Comparison of ENCODE assay signal across 28 mouse cellular contexts in the genomic region with DNA sequence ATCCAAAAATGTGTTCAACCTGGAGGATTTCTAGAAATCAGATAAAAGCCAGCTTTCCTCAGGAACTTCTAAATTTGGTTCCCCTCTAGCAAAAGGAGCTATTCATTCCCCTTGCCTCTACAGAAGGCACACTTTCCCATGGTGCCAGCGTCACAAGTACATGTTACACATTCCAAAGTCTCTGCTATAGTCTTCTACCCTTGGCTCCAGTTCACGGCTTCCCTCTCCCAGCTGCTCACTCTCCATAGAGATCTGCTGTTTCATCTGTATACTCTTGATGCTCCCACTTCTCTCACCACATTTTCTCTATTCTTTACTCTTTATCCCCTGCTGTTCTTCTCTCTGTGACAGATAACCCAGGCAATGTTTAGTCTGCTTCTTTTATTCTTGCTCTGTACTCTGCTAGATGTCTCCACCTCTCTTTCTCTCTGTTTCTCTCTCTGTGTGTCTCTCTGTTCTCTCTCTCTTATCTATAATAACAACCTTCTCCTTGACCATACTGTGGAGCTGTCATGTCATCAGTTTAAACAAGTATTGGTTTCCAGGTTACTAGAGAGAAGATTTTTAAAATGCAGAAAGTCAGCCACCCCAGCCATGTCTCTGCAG. TPM values are rescaled to one million over a fixed set of nuclear protein-coding genes. Genes with fewer than 3 reads are reported as not detected.
DNase-seq lines count a peak whose midpoint lies in the region; ATAC-seq and TF ChIP-seq lines count a peak whose summit lies in the region.
"Had no signal": no experiment of that assay in that cellular context is flagged by ENCODE, and none has a peak within 500 bp of the region (broad histone marks: within the 10 kb centered on the region; RNA-seq: fewer than 3 reads in every experiment).

No protein-coding gene starts in this region.

- H3K4me3 ChIP-seq in forebrain, postnatal 0 days (ENCODE audit: low read depth, low read length): no peak overlapping the region
- no peak overlapping the region for H3K4me3 ChIP-seq in forebrain, embryonic 10.5 days
- H3K4me3 ChIP-seq: forebrain, embryonic 15.5 days; heart, embryonic 12.5 days; limb, embryonic 10.5 days; limb, embryonic 15.5 days; lung, embryonic 15.5 days; midbrain, embryonic 12.5 days had no signal

- no peaks in the 10 kb centered on the region for H3K9me3 ChIP-seq in forebrain, postnatal 0 days (ENCODE audit: low read length)
- no peaks in the 10 kb centered on the region for H3K9me3 ChIP-seq in forebrain, embryonic 10.5 days
- H3K9me3 ChIP-seq: forebrain, embryonic 15.5 days; heart, embryonic 12.5 days; limb, embryonic 10.5 days; limb, embryonic 15.5 days; lung, embryonic 15.5 days; midbrain, embryonic 12.5 days had no signal

- peak; percentile 48; the same call in 1 of the 2 replicates for ATAC-seq in forebrain, postnatal 0 days
- ATAC-seq in erythroblast, adult 5-6 weeks (replicated peaks; ENCODE audit: low FRiP score, poor library complexity, severe bottlenecking): no peak
- ATAC-seq: forebrain, embryonic 15.5 days; intestine, postnatal 0 days; Patski had no signal

- WGBS in forebrain, postnatal 0 days: 38% methylated on average over 2 of the region's 2 CpGs
- WGBS in forebrain, embryonic 10.5 days: 68% methylated on average over 2 of the region's 2 CpGs

- no peak overlapping the region for H3K27ac ChIP-seq in forebrain, postnatal 0 days (ENCODE audit: low read depth, low read length)
- H3K27ac ChIP-seq in forebrain, embryonic 10.5 days: no peak overlapping the region
- H3K27ac ChIP-seq: forebrain, embryonic 15.5 days; hindbrain, embryonic 14.5 days; limb, embryonic 10.5 days; limb, embryonic 15.5 days; lung, embryonic 15.5 days; midbrain, embryonic 12.5 days had no signal

- TF ChIP-seq CTCF in forebrain, postnatal 0 days (IDR thresholded peaks at IDR 0.05; ENCODE audit: low read depth): no peak

- no peaks in the 10 kb centered on the region for H3K36me3 ChIP-seq in forebrain, postnatal 0 days (ENCODE audit: insufficient read depth)
- H3K36me3 ChIP-seq in forebrain, embryonic 10.5 days (replicated peaks): no peaks in the 10 kb centered on the region
- H3K36me3 ChIP-seq: forebrain, embryonic 15.5 days; heart, embryonic 12.5 days; limb, embryonic 10.5 days; limb, embryonic 15.5 days; lung, embryonic 15.5 days; midbrain, embryonic 12.5 days had no signal

- no peak overlapping the region for H3K4me2 ChIP-seq in forebrain, postnatal 0 days (ENCODE audit: low read depth)
- H3K4me2 ChIP-seq: forebrain, embryonic 15.5 days; heart, embryonic 12.5 days; hindbrain, embryonic 14.5 days; limb, embryonic 15.5 days; lung, embryonic 15.5 days; midbrain, embryonic 12.5 days had no signal

- peak; percentile 21 for DNase-seq in forebrain, postnatal 0 days
- no peak for DNase-seq in forebrain, embryonic 10.5 days (ENCODE audit: extremely low spot score, low spot score)
- DNase-seq in layer of hippocampus, adult 9-11 months: peak; percentile 62
- no peak for DNase-seq in layer of hippocampus, postnatal 25 days (ENCODE audit: extremely low spot score in 1 of 2, low spot score in 1 of 2)
- peak; percentile 18 for DNase-seq in right cerebral cortex, postnatal 25 days
- DNase-seq in right cerebral cortex, adult 18-20 months: no peak
- DNase-seq in heart, postnatal 4 days: no peak
- DNase-seq: adrenal gland, postnatal 10 days; cerebellum, adult 11 months; cerebellum, adult 9-10 months; cerebellum, postnatal 36 days; gastrocnemius, postnatal 14 days; heart, adult 11 months; kidney, adult 9 months; kidney, postnatal 10 days; retina, postnatal 1 day; thymus, postnatal 4 days had no signal

- no peaks in the 10 kb centered on the region for H3K27me3 ChIP-seq in forebrain, postnatal 0 days (ENCODE audit: insufficient read depth, low read length)
- no peaks in the 10 kb centered on the region for H3K27me3 ChIP-seq in forebrain, embryonic 10.5 days (ENCODE audit: poor library complexity, severe bottlenecking)
- H3K27me3 ChIP-seq: CH12.LX; forebrain, embryonic 15.5 days; heart, embryonic 12.5 days; limb, embryonic 15.5 days; lung, embryonic 15.5 days; midbrain, embryonic 12.5 days; Patski had no signal

- no peak overlapping the region for H3K9ac ChIP-seq in forebrain, postnatal 0 days
- H3K9ac ChIP-seq: forebrain, embryonic 15.5 days; heart, embryonic 12.5 days; hindbrain, embryonic 14.5 days; limb, embryonic 15.5 days; lung, embryonic 15.5 days; midbrain, embryonic 12.5 days had no signal

- no peaks in the 10 kb centered on the region for H3K4me1 ChIP-seq in forebrain, postnatal 0 days (ENCODE audit: insufficient read depth)
- no peaks in the 10 kb centered on the region for H3K4me1 ChIP-seq in forebrain, embryonic 10.5 days
- H3K4me1 ChIP-seq: forebrain, embryonic 15.5 days; heart, embryonic 12.5 days; limb, embryonic 10.5 days; limb, embryonic 15.5 days; lung, embryonic 15.5 days; midbrain, embryonic 12.5 days had no signal

RNA-seq across cellular contexts. Expression of a gene that starts 13.8 kb away (rescaled TPM):
- 35.7 and 38.6 TPM in 2 replicates for total RNA-seq in forebrain, postnatal 0 days (2014; rRNA removed)
- 14.8 and 23.6 TPM in 2 replicates for polyA plus RNA-seq in forebrain, postnatal 0 days (2015; fragmentation: Nextera tagmentation; extraction: Ambion mirVana)
- polyA plus RNA-seq in forebrain, embryonic 10.5 days (2016; fragmentation: Nextera tagmentation; extraction: Ambion mirVana): 5.4 and 5.8 TPM in 2 replicates
- total RNA-seq in layer of hippocampus, postnatal 25 days (2021): 10 to 100 TPM; 62.7 to 74.4 TPM
- total RNA-seq in heart, postnatal 4 days (2021): 10 to 100 TPM; 13.3 to 14.6 TPM
- 51.4 and 53.0 TPM in 2 replicates for total RNA-seq in erythroblast, adult 5-6 weeks (2015; ENCODE audit: low replicate concordance)
- 84.8 and 110 TPM in 2 replicates for total RNA-seq in erythroblast, adult 5-6 weeks (2017; ENCODE audit: low replicate concordance)

Comparison
In these comparisons a context has a peak if more than half of its experiments do, and no peak if none do; other contexts are left out.
1. DNase-seq: peak in forebrain, postnatal 0 days (single experiment), layer of hippocampus, adult 9-11 months (single experiment) and right cerebral cortex, postnatal 25 days (single experiment); none in forebrain, embryonic 10.5 days (single experiment), layer of hippocampus, postnatal 25 days (0 of 2), right cerebral cortex, adult 18-20 months (single experiment) and heart, postnatal 4 days (single experiment).